Mouse (Mus musculus) kidney, embryonic 16.5 days (tissue): ENCODE data around the gene Kcnk10. TPM values are rescaled to one million over a fixed set of nuclear protein-coding genes. Genes with fewer than 3 reads are reported as not detected.

Experiments
- ATAC-seq: fragments of 200-750 bp; cut with Nextera tagmentation; 2 replicates; pipeline ENCODE4 v1.8.0; 2017; ENCODE audit warnings: moderate TSS enrichment; ENCODE audit not compliant: low FRiP score, low TSS enrichment
- H3K27ac ChIP-seq: fragments of 300-500 bp; sonication (generic); 2 replicates; pipeline ENCODE4 v1.5.1; 2014; ENCODE audit warnings: low read length
- H3K27me3 ChIP-seq: fragments of 300-500 bp; sonication (generic); 2 replicates; pipeline ENCODE4 v1.6.1; 2014; ENCODE audit warnings: low read length, control low read depth, mixed read lengths; ENCODE audit not compliant: insufficient read depth
- H3K36me3 ChIP-seq: fragments of 300-500 bp; sonication (generic); 2 replicates; pipeline ENCODE4 v1.6.1; 2014; ENCODE audit warnings: low read length, control low read depth, mixed read lengths; ENCODE audit not compliant: insufficient read depth
- H3K4me1 ChIP-seq: fragments of 300-500 bp; sonication (generic); 2 replicates; pipeline ENCODE4 v1.6.1; 2014; ENCODE audit warnings: low read length, control low read depth, mixed read lengths; ENCODE audit not compliant: insufficient read depth
- H3K4me2 ChIP-seq: fragments of 300-500 bp; sonication (generic); replicated peaks from 2 replicates; pipeline ENCODE4 v1.6.1; 2014; ENCODE audit warnings: low read depth, low read length
- H3K4me3 ChIP-seq: fragments of 300-500 bp; sonication (generic); 2 replicates; pipeline ENCODE4 v1.5.1; 2014; ENCODE audit warnings: mild to moderate bottlenecking, low read length
- H3K9ac ChIP-seq: fragments of 300-500 bp; sonication (generic); replicated peaks from 2 replicates; pipeline ENCODE4 v1.6.1; 2014; ENCODE audit warnings: low read length
- H3K9me3 ChIP-seq: fragments of 300-500 bp; sonication (generic); 2 replicates; pipeline ENCODE4 v1.6.1; 2016; ENCODE audit warnings: low read length, control low read depth
- WGBS: fragments of 180-500 bp; shearing (Covaris S2); extraction: QIAGEN DNeasy Blood & Tissue Kit; methylation state at CpG from one replicate; pipeline ENCODE4 v1.1.7; 2014; 5-methylcytosine and 5-hydroxymethylcytosine counted together
- polyA plus RNA-seq: library from polyadenylated mRNA; unstranded; fragments of >200 nt; fragmentation: Nextera tagmentation; extraction: Ambion mirVana; gene quantifications from 2 replicates; pipeline ENCODE4 v1.2.1, GENCODE M21; 2015

Gene Kcnk10
- polyA plus RNA-seq, 1 experiment from 2014 or later = 1.0 TPM

GRCm38 (mm10) chr12:98391347-98391746, 186.8 kb downstream of the Kcnk10 start:
- no peaks in the 10 kb centered on the region for H3K27me3 ChIP-seq
- WGBS = 78% methylated on average over 5 of the region's 5 CpGs
- H3K4me2 ChIP-seq = no peak overlapping the region
- H3K36me3 ChIP-seq = no peaks in the 10 kb centered on the region
- no peak overlapping the region for H3K4me3 ChIP-seq
- H3K27ac ChIP-seq = no peak overlapping the region
- H3K9ac ChIP-seq = no peak overlapping the region
- no peak for ATAC-seq
- H3K4me1 ChIP-seq = no peaks in the 10 kb centered on the region
- H3K9me3 ChIP-seq = no peaks in the 10 kb centered on the region

GRCm38 (mm10) chr12:98389618-98390017, 188.5 kb downstream of the Kcnk10 start:
- Histone ChIP-seq H3K36me3 (no peaks in the 10 kb centered on the region), H3K4me1 (no peaks in the 10 kb centered on the region), H3K27ac (no peak overlapping the region), H3K9ac (no peak overlapping the region), H3K4me2 (no peak overlapping the region), H3K27me3 (no peaks in the 10 kb centered on the region), H3K9me3 (no peaks in the 10 kb centered on the region), H3K4me3 (no peak overlapping the region)
- 91% methylated on average over 4 of the region's 4 CpGs for WGBS
- no peak for ATAC-seq

Other genes with a start within 250 kb of the Kcnk10 start
- 14.7 and 20.0 TPM in 2 replicates for gene Spata7, start 49.8 kb upstream of the Kcnk10 start, polyA plus RNA-seq
- gene Ptpn21, start 159.1 kb upstream of the Kcnk10 start, polyA plus RNA-seq = 7.0 and 8.2 TPM in 2 replicates
- 116 and 119 TPM in 2 replicates for gene Zc3h14, start 168.7 kb upstream of the Kcnk10 start, polyA plus RNA-seq